Mouse (Mus musculus) heart, embryonic 13.5 days (tissue): ENCODE results near the gene Jmjd1c. TPM values are rescaled to one million over a fixed set of nuclear protein-coding genes. Genes with fewer than 3 reads are reported as not detected.

Experiments used
- ATAC-seq: fragments of 200-750 bp; cut with Nextera tagmentation; 2 replicates; pipeline ENCODE4 v1.8.0; 2017; ENCODE audit warnings: moderate TSS enrichment; ENCODE audit not compliant: insufficient number of reproducible peaks, low FRiP score, low TSS enrichment; ENCODE audit errors: extremely low read depth
- H3K27ac ChIP-seq: fragments of 300-500 bp; sonication (generic); replicated peaks from 2 replicates; pipeline ENCODE4 v1.5.1; 2015; ENCODE audit warnings: moderate library complexity, mild to moderate bottlenecking, inconsistent platforms
- H3K27me3 ChIP-seq: fragments of 300-500 bp; sonication (generic); replicated peaks from 2 replicates; pipeline ENCODE4 v1.6.1; 2015; ENCODE audit warnings: mild to moderate bottlenecking, inconsistent platforms
- H3K36me3 ChIP-seq: fragments of 300-500 bp; sonication (generic); 2 replicates; pipeline ENCODE4 v1.6.1; 2015; ENCODE audit warnings: mild to moderate bottlenecking, inconsistent platforms
- H3K4me1 ChIP-seq: fragments of 300-500 bp; sonication (generic); 2 replicates; pipeline ENCODE4 v1.6.1; 2015; ENCODE audit warnings: inconsistent platforms
- H3K4me2 ChIP-seq: fragments of 300-500 bp; sonication (generic); 2 replicates; pipeline ENCODE4 v1.6.1; 2015; ENCODE audit warnings: inconsistent platforms, mild to moderate bottlenecking, moderate library complexity
- H3K4me3 ChIP-seq: fragments of 300-500 bp; sonication (generic); 2 replicates; pipeline ENCODE4 v1.5.1; 2015; ENCODE audit warnings: moderate library complexity, mild to moderate bottlenecking, inconsistent platforms
- H3K9ac ChIP-seq: fragments of 300-500 bp; sonication (generic); 2 replicates; pipeline ENCODE4 v1.6.1; 2015; ENCODE audit warnings: inconsistent platforms, mild to moderate bottlenecking, moderate library complexity
- H3K9me3 ChIP-seq: fragments of 300-500 bp; sonication (generic); 2 replicates; pipeline ENCODE4 v1.6.1; 2016; ENCODE audit warnings: inconsistent platforms
- WGBS: fragments of 180-500 bp; shearing (Covaris S2); methylation state at CpG from one replicate; pipeline ENCODE4 v1.1.7; 2015; ENCODE audit warnings: mixed read lengths; 5-methylcytosine and 5-hydroxymethylcytosine counted together
- polyA plus RNA-seq: library from polyadenylated mRNA; unstranded; fragments of >200 nt; fragmentation: Nextera tagmentation; extraction: Ambion mirVana; gene quantifications from 2 replicates; pipeline ENCODE4 v1.2.1, GENCODE M21; 2015

Gene Jmjd1c
- polyA plus RNA-seq, 1 experiment from 2014 or later: 30.3 TPM

DNA sequence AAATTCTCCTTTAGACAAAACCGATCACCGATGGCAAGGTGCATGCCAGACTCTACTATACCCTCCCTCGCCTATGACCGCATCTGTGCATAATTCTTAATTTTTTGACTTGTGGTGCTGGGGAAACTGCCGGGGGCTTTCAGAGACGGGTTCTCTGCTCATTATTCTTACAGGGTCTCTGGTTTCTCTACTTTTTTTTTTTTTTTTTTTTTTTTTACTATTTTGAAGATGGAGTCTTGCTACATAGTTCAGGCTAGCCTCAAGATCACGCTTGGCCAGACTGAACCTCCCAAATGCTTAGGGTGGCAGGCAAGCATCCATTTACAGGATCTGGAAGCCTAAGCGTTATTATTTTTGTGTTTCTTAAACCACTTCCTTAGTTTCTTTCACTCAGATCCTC is 22.3 kb upstream of the Jmjd1c start:
- no peak for ATAC-seq
- Histone ChIP-seq H3K27ac (no peak overlapping the region), H3K4me2 (no peak overlapping the region), H3K4me1 (peaks cover 25% of the 10 kb centered on the region), H3K9me3 (no peaks in the 10 kb centered on the region), H3K4me3 (no peak overlapping the region), H3K9ac (no peak overlapping the region), H3K27me3 (no peaks in the 10 kb centered on the region), H3K36me3 (no peaks in the 10 kb centered on the region)
- 91% methylated on average over 8 of the region's 8 CpGs for WGBS

DNA sequence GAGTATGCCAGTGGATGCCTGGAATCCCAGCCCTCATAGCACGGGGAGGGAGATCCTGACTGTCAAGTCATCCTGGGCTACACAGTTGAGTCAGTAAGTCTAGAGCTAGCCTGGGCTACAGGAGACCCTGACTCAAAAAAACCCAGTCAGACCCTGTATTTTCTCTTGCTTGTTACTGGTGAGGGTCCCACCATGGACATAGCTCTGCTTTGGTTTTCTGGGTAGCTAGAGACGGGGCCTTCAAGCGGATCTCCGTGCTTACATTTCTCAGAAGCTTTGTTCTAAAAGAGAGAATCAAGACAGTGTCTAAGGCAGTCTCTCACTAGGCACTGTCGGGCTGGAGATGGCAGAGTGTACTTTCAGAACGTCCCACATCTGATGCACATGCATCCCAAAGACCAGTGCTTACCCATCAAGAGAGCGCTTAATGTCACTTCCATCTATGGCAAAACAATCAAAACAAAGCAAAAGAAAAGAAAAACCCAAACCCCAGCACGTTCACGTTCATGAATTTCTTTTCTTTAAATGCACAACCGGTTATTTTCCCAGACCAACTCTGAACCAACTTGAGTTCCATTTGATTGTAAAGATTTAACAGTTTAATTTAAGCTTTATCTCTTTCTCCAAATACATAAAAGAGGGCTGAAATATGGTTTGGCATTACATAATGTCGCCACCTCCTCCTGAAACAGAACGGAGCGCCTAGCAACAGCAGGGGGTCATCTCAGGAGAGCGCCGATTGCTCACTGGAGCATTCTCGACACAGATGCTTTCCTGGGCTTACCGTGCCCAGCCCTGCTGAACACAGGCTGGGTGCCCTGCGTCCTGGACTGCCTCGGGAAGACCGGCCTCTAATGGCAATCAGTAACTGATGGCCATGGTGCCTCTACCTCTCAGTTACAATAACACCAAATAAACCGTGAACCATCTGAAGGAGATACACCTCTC is 19.7 kb upstream of the Jmjd1c start:
- Histone ChIP-seq H3K27me3 (no peaks in the 10 kb centered on the region), H3K36me3 (no peaks in the 10 kb centered on the region), H3K9me3 (no peaks in the 10 kb centered on the region), H3K4me2 (no peak overlapping the region), H3K9ac (0 out of 2 replicates have a peak overlapping the region, but pooled peaks have one; percentile 24), H3K27ac (no peak overlapping the region), H3K4me1 (peaks cover 37% of the 10 kb centered on the region), H3K4me3 (no peak overlapping the region)
- no peak for ATAC-seq
- 66% methylated on average over 21 of the region's 21 CpGs for WGBS

DNA sequence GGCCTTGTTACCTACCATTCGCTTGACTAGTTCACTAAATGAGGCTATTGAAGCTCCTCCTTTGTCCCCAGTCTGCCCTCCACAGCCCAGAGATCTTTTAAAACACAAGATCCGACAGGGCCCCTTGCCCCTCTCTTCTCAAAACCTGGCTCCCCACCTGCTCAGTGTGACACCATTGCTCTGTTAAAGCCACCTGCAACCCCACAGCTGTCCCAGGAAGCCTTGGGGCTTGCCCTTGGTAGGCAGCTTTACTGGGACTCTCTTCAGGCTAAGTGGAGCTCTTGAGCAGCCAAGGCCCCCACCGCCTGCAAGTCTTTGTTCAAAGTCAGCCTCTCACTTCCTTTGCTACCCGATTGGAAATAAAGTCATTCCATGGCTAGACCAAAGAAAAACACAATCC is 16.9 kb upstream of the Jmjd1c start:
- Histone ChIP-seq H3K4me3 (no peak overlapping the region), H3K9ac (0 out of 2 replicates have a peak overlapping the region, but pooled peaks have one; percentile 52), H3K27ac (peak overlapping the region; percentile 68), H3K4me2 (no peak overlapping the region), H3K4me1 (peaks cover 48% of the 10 kb centered on the region), H3K9me3 (no peaks in the 10 kb centered on the region), H3K27me3 (no peaks in the 10 kb centered on the region), H3K36me3 (no peaks in the 10 kb centered on the region)
- ATAC-seq: no peak
- 49% methylated on average over 4 of the region's 4 CpGs for WGBS

DNA sequence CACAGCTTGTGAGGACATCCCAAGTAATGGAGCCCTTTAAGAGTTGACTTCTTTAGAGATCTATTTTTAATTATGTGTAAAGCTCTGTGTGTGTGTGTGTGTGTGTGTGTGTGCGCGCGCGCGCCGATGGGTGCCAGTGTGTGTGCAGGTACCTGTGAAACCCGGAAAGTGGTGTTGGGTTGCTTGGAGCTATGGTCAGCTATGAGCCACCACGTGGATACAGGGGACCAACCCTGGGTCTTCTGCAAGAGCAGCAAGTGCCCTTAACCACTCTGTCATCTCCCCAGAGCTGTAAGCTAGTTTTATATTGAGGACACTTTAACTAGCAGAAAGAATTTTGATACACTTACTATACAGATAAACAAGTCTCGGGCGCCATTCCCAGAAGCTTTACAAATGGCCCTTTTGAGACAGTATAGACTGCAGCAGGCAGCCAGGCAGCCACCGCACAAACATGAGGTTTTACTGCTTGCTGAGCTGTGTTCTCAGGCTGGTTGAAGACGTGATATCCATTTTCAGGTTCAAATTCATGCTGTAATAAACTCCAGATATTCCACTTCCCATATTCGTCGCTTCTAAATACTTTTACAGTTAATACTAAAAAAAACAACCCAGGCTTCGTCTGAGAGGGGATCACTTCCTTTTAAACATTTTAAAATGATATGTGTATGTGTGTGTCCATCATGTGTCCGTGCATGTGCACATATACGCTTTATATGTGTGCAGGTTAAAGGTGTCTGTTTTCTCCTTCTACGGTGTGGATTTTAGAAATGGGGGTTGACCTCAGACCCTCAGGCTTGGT is 14.5 kb upstream of the Jmjd1c start:
- H3K27me3 ChIP-seq: no peaks in the 10 kb centered on the region
- 77% methylated on average over 18 of the region's 18 CpGs for WGBS
- no peak for ATAC-seq

DNA sequence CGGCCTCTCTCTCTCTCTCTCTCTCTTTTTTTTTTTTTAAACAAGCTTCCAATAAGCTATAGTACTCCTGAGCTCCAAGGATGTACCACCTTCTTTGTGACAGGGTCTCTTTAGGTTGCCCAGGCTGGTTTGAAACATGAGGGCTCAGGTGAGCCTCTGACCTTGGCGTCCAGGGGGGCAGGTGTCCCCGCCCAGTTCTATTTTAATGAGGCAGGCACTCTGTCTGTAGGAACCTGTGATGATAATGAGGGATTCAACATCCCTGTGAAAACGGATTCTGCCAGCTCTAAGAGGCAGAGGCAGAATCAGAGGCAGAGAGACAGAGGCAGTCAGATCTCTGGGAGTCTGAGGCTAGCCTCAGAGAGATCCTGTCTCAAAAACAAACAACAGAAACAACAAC is 13.4 kb upstream of the Jmjd1c start:
- H3K36me3 ChIP-seq: no peaks in the 10 kb centered on the region
- WGBS: 85% methylated on average over 4 of the region's 4 CpGs
- ATAC-seq: no peak
- H3K9ac ChIP-seq: no peak overlapping the region
- no peak overlapping the region for H3K27ac ChIP-seq
- no peaks in the 10 kb centered on the region for H3K9me3 ChIP-seq
- no peaks in the 10 kb centered on the region for H3K27me3 ChIP-seq
- H3K4me2 ChIP-seq: no peak overlapping the region
- peaks cover 63% of the 10 kb centered on the region for H3K4me1 ChIP-seq
- H3K4me3 ChIP-seq: no peak overlapping the region

More for the DNA sequence above, 14.5 kb upstream of the Jmjd1c start:
- H3K9ac ChIP-seq: no peak overlapping the region
- H3K36me3 ChIP-seq: no peaks in the 10 kb centered on the region
- H3K4me3 ChIP-seq: no peak overlapping the region
- peak overlapping the region; percentile 37 for H3K27ac ChIP-seq
- no peak overlapping the region for H3K4me2 ChIP-seq
- H3K9me3 ChIP-seq: no peaks in the 10 kb centered on the region
- peaks cover 55% of the 10 kb centered on the region for H3K4me1 ChIP-seq

DNA sequence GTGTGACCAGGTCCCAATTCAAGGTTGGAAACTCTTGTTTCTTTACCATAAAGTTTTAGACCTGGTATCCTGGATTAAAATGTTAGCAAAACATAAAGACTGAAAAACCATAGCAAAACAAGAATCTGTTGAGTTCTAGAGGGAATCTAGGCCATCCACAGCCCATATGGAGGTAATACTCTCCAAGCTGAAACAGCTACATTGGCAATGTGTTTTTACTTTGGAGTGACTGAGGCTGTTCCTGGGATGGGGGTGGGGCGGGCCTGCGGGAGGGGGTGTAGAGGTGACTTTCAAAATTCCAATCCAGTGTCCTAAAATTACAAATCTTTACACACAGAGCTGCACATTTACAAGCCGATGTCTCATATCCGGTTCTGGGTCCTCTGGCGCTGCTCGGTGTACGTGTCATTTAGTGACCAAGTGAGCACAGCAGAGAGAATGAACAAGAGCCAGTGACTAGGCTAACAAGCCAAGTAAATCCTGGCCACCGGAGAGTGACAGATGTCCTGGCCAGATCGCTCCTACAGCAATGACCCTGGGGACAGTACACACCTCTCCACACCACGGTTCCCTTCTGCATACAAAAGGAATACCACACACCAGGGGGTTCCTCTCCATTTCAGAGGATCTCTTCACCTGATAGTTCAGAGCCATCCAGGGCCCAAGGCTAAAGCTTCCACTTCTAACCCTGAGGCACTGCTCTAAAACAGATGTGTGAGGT is 12.3 kb upstream of the Jmjd1c start:
- H3K9me3 ChIP-seq: no peaks in the 10 kb centered on the region
- H3K4me2 ChIP-seq: no peak overlapping the region
- WGBS: 70% methylated on average over 10 of the region's 10 CpGs
- H3K4me1 ChIP-seq: peaks cover 62% of the 10 kb centered on the region
- H3K4me3 ChIP-seq: no peak overlapping the region
- H3K9ac ChIP-seq: no peak overlapping the region
- no peak for ATAC-seq
- no peaks in the 10 kb centered on the region for H3K27me3 ChIP-seq
- 0 out of 2 replicates have a peak, but pooled peaks cover 4% of the 10 kb centered on the region for H3K36me3 ChIP-seq
- H3K27ac ChIP-seq: no peak overlapping the region

DNA sequence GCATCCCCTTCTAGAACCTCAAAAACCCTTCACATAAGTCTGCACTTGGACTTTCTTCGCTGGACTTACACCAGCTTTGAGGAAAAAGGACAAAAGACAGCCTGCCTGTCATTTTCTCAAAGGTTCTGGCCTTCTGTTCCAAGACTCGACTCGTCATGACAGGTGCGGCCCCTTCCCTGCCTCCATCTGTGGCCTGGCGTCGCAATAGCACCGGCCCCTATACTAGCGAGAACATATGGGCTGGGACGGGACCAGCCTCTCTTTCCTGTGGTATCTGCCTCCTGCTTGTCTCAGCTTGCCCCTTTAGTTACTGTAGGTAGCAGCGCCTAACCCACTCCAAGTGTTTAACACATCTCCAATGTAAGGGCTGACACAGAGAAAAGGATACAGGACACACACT is 10.8 kb upstream of the Jmjd1c start:
- H3K4me2 ChIP-seq: no peak overlapping the region
- no peak overlapping the region for H3K27ac ChIP-seq
- H3K36me3 ChIP-seq: 0 out of 2 replicates have a peak, but pooled peaks cover 4% of the 10 kb centered on the region
- H3K27me3 ChIP-seq: no peaks in the 10 kb centered on the region
- 86% methylated on average over 10 of the region's 10 CpGs for WGBS
- H3K9ac ChIP-seq: no peak overlapping the region
- no peak overlapping the region for H3K4me3 ChIP-seq
- no peaks in the 10 kb centered on the region for H3K9me3 ChIP-seq
- peaks cover 55% of the 10 kb centered on the region for H3K4me1 ChIP-seq
- no peak for ATAC-seq

DNA sequence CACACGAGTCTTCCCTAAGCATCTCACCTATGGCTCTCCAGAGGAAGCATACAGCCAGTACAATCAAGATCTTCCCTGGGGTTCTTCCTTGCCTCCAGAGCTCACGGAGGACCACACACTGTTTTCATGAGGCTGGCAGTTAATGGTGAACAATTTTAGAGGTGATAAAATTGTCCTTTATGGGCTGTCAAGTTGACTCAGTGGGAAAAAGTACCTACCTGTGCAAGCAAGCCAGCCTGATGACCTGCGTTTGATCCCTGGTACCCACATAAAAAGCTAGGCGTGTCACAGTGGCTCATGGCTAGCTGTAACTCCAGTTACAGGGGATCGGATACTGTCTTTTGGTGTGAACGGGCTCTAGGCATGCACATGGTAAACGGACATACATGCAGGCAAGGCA is 10.0 kb upstream of the Jmjd1c start:
- Histone ChIP-seq H3K36me3 (0 out of 2 replicates have a peak, but pooled peaks cover 4% of the 10 kb centered on the region), H3K9me3 (no peaks in the 10 kb centered on the region), H3K27ac (no peak overlapping the region), H3K9ac (no peak overlapping the region), H3K4me3 (no peak overlapping the region), H3K27me3 (no peaks in the 10 kb centered on the region), H3K4me2 (no peak overlapping the region), H3K4me1 (peaks cover 51% of the 10 kb centered on the region)
- no peak for ATAC-seq
- WGBS: 85% methylated on average over 7 of the region's 7 CpGs

DNA sequence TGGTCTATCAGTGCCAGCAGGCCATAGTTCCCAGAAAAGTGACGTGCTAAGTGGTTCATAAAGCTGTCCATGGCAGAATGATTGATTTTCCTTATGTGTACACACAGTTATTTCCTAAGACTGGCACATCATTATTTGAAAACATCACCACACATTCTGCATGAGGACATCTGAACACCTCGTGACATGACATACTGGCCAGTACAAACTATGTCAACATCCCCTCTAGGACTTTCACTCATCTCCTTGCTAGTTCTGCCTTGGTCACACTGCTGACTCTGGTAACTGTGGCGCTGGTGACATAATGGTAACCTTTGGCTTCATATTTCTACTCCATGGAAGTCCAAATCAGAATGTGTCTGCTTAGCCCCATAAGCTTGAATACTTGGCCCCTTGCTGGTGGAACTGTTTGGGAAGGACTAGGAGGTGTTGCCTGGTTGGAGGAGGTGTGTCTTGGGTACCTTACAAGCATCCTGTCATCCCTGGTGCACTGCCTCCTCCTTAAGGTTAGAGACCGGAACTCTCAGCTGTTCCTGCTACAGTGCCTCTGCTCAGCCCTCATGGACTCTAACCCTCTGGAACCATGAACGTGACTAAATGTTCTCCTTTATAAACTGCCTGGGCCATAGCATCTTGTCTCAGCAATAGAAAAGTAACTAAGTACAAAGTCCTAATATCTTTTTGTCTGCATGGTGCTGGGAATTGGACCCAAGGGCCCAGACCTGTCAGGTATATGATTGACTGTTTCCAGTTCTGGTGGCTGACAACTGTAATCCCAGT is 8.3 kb upstream of the Jmjd1c start:
- no peak overlapping the region for H3K27ac ChIP-seq
- WGBS: 85% methylated on average over 5 of the region's 5 CpGs
- no peak for ATAC-seq

DNA sequence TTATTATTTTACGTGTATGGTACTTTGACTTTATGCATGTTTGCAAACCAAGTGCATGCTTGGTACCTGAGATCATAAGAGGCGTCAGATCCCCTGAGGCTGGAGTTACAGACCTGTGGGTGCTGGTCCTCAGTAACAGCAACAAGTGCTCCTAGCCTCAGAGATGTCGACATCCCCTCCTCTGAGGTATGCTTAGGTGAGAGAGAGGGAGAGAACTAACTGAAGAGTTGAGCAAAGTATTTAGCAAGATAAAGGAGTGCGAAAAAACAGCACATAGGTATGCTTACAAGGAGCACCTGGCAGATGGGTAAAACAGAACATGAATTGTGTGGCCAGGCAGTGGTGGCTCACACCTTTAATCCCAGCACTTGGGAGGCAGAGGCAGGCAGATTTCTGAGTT is 5.3 kb upstream of the Jmjd1c start:
- Histone ChIP-seq H3K4me2 (no peak overlapping the region), H3K9me3 (no peaks in the 10 kb centered on the region), H3K27ac (no peak overlapping the region), H3K36me3 (peaks cover 13% of the 10 kb centered on the region), H3K27me3 (no peaks in the 10 kb centered on the region), H3K4me3 (no peak overlapping the region), H3K9ac (no peak overlapping the region), H3K4me1 (peaks cover 32% of the 10 kb centered on the region)
- WGBS: 83% methylated on average over 4 of the region's 4 CpGs
- no peak for ATAC-seq

More for the DNA sequence above, 8.3 kb upstream of the Jmjd1c start:
- Histone ChIP-seq H3K4me1 (peaks cover 34% of the 10 kb centered on the region), H3K36me3 (peaks cover 9% of the 10 kb centered on the region), H3K4me3 (no peak overlapping the region), H3K27me3 (no peaks in the 10 kb centered on the region), H3K9me3 (no peaks in the 10 kb centered on the region), H3K9ac (no peak overlapping the region), H3K4me2 (no peak overlapping the region)
